Mouse (Mus musculus) heart, embryonic 16.5 days (tissue): ENCODE results near the gene Rnf207. TPM values are rescaled to one million over a fixed set of nuclear protein-coding genes. Genes with fewer than 3 reads are reported as not detected.

Experiments used
- ATAC-seq: fragments of 200-750 bp; cut with Nextera tagmentation; replicated peaks from 2 replicates; pipeline ENCODE4 v1.8.0; 2017; ENCODE audit warnings: moderate number of reproducible peaks; ENCODE audit not compliant: insufficient read depth, low FRiP score; ENCODE audit errors: extremely low read depth
- H3K27ac ChIP-seq: fragments of 300-500 bp; sonication (generic); 2 replicates; pipeline ENCODE4 v1.5.1; 2014; ENCODE audit warnings: mild to moderate bottlenecking, low read length, control low read depth, moderate library complexity
- H3K27me3 ChIP-seq: fragments of 300-500 bp; sonication (generic); 2 replicates; pipeline ENCODE4 v1.6.1; 2014; ENCODE audit warnings: low read length, mixed read lengths; ENCODE audit not compliant: control insufficient read depth, insufficient read depth
- H3K36me3 ChIP-seq: fragments of 300-500 bp; sonication (generic); 2 replicates; pipeline ENCODE4 v1.6.1; 2014; ENCODE audit not compliant: control insufficient read depth, insufficient read depth
- H3K4me1 ChIP-seq: fragments of 300-500 bp; sonication (generic); 2 replicates; pipeline ENCODE4 v1.6.1; 2014; ENCODE audit warnings: low read length, mixed read lengths; ENCODE audit not compliant: control insufficient read depth, insufficient read depth
- H3K4me2 ChIP-seq: fragments of 300-500 bp; sonication (generic); 2 replicates; pipeline ENCODE4 v1.6.1; 2014; ENCODE audit warnings: low read depth, mild to moderate bottlenecking, control low read depth, low read length
- H3K4me3 ChIP-seq: fragments of 300-500 bp; sonication (generic); 2 replicates; pipeline ENCODE4 v1.5.1; 2014; ENCODE audit warnings: mild to moderate bottlenecking, control low read depth, low read length
- H3K9ac ChIP-seq: fragments of 300-500 bp; sonication (generic); 2 replicates; pipeline ENCODE4 v1.6.1; 2014; ENCODE audit warnings: low read length, control low read depth
- H3K9me3 ChIP-seq: fragments of 300-500 bp; sonication (generic); replicated peaks from 2 replicates; pipeline ENCODE4 v1.6.1; 2016; ENCODE audit warnings: low read length; ENCODE audit not compliant: control insufficient read depth
- WGBS: fragments of 180-500 bp; shearing (Covaris S2); extraction: QIAGEN DNeasy Blood & Tissue Kit; methylation state at CpG from one replicate; pipeline ENCODE4 v1.1.7; 2014; 5-methylcytosine and 5-hydroxymethylcytosine counted together
- polyA plus RNA-seq: library from polyadenylated mRNA; unstranded; fragments of >200 nt; fragmentation: Nextera tagmentation; extraction: Ambion mirVana; gene quantifications from 2 replicates; pipeline ENCODE4 v1.2.1, GENCODE M21; 2015

Rnf207 gene
- polyA plus RNA-seq, 1 experiment from 2014 or later: 122 TPM

DNA sequence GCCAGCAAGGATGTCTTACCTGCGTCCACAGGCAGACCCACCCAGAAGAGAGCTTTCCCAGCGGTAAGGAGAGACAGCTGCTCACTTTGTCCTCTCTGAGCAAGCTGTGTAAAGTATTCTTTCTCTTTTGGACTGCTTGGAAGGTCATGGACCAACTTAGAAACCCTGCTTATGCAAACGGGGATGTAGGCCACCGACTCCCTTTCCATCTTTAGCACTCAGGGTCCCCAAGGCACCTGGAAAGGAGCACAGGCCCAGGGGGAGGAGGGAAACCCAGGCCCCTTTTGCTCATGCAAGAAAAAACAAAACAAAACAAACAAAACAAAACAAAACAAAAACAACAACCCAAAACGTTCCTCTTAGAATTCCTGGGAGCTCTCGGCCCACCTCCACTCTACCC, 27.2 kb downstream of the Rnf207 start, which contains the start of gene Hes3:
Hes3 (minus strand) TSS at position 101 of the 400 bp plus-strand sequence.
- peak within 1 kb of the TSS; percentile 34 for H3K4me2 ChIP-seq
- H3K9me3 ChIP-seq: no peaks in the 10 kb centered on the region
- peaks cover 59% of the 10 kb centered on the region for H3K27me3 ChIP-seq
- no peak within 1 kb of the TSS for H3K9ac ChIP-seq
- 32% methylated on average over 6 of the region's 6 CpGs for WGBS
- H3K27ac ChIP-seq: no peak within 1 kb of the TSS
- H3K4me1 ChIP-seq: peaks cover 15% of the 10 kb centered on the region
- ATAC-seq: no peak
- peak within 1 kb of the TSS; percentile 27 for H3K4me3 ChIP-seq
- no peaks in the 10 kb centered on the region for H3K36me3 ChIP-seq

DNA sequence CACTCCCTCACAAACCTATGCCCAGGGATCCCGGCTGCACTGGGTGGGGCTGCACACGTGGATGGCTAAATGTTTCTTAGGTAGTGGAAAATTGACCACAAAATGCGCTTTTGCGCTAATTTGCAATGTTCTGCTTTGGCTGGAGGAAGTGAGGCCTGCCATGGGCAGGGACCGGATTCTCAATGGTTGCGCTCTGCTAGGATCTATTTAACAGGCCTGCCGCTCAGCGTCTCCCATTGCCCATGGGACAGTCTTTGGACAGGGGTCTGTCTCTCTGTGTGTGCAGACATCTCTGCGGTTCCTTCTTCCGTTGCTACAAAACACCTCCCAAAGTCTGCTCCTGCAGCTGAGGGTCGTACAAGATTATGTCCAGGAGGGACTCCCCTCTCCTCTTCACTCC, 27.8 kb downstream of the Rnf207 start:
- H3K9ac ChIP-seq: no peak overlapping the region
- H3K4me3 ChIP-seq: no peak overlapping the region
- no peak overlapping the region for H3K4me2 ChIP-seq
- peaks cover 17% of the 10 kb centered on the region for H3K4me1 ChIP-seq
- peaks cover 64% of the 10 kb centered on the region for H3K27me3 ChIP-seq
- 26% methylated on average over 11 of the region's 11 CpGs for WGBS
- no peak overlapping the region for H3K27ac ChIP-seq
- no peaks in the 10 kb centered on the region for H3K36me3 ChIP-seq
- H3K9me3 ChIP-seq: no peaks in the 10 kb centered on the region
- no peak for ATAC-seq

DNA sequence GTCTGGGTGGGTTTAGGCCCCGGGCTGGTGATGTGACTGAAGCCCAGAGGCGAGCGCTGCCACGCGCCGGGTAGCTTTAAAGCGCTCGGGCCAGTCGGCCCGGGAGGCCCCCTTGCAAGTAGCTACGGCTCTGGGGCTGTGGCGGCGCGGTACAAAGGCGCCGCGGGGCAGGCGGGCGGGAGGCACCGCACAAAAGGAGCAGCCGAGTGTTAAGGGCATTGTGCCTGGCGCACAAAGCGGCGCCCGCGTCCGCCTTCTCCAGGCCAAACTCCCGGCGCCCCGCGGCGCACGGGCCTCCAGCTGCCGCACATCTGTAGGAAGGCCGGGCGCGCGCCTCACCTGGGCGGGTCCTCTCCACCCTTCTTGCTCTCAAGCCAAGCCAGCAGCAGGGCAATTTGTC, 28.4 kb downstream of the Rnf207 start:
- under 1% methylated on average over 39 of the region's 39 CpGs for WGBS

DNA sequence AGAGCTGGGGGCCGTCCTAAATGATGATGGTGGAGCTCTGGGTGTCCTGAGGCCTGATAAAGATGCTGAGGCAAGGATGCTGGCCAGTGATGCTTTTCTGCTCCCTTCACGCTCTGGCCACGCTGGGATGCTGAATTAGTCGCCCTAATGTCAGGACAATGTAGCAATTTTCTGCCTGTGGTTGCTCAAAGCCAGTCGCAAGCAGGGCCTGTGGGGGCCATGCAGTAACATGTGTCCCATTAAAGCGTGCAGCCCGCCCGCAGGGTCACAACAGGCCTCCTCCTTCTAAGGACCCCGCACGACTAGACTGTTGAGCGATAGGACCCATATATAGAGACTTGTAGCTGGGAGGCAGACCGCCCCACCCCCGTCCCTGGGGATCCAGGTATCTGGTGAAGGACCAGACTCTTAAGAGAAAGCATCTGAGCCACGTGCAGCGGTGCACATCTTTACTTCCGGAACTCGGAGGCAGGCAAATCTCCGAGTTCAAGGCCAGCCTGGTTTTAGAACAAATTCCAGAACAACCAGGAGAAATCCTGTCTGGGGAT, 30.3 kb downstream of the Rnf207 start:
- WGBS: 58% methylated on average over 18 of the region's 18 CpGs
- H3K27ac ChIP-seq: no peak overlapping the region
- ATAC-seq: no peak

More for the DNA sequence above, 28.4 kb downstream of the Rnf207 start:
- Histone ChIP-seq H3K4me1 (peaks cover 15% of the 10 kb centered on the region), H3K27me3 (peaks cover 69% of the 10 kb centered on the region), H3K36me3 (no peaks in the 10 kb centered on the region), H3K9me3 (no peaks in the 10 kb centered on the region), H3K9ac (no peak overlapping the region), H3K4me2 (peak overlapping the region; percentile 34), H3K4me3 (peak overlapping the region; percentile 27), H3K27ac (no peak overlapping the region)
- ATAC-seq: no peak

DNA sequence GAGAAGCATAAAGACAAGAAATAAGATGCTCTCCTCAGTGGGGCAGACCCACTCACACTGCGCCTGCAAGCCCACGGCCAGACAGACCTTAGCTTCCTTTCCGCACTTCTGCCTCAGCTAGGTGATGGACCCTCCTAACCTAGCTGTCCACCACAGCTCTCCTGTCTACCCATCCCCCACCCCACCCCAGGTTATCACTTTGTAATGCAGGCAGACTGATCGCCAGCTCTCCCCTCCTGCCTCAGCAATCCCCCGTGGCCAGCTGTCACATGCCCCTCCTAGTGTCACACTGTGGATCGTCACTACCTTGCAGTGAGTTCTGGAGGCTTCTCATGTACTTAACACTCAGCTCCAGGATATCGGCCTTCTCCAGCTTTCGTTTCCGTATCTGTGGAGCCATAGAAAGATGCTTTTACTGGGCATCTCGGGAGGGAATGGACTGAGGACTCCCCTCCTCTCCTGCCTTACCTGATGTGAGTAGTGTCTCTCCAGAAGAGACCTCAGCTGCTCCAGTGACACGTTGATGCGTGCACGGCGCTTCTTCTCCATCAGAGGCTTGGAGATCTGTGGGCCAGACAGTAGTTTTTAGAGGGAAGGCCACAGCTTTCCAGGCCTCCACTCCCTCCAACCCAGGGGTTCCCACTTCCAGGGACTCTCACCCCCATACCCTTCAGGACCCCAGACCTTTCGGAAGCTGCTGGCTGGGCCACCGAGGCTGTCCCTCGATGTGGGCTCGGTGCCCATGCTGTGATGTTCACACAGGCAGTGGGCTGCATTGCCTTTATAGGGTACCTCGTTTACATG, 31.3 kb downstream of the Rnf207 start:
- Histone ChIP-seq H3K4me3 (no peak overlapping the region), H3K27ac (no peak overlapping the region), H3K27me3 (peaks cover 82% of the 10 kb centered on the region), H3K36me3 (no peaks in the 10 kb centered on the region), H3K4me1 (peaks cover 17% of the 10 kb centered on the region), H3K9ac (no peak overlapping the region), H3K9me3 (no peaks in the 10 kb centered on the region), H3K4me2 (no peak overlapping the region)
- 20% methylated on average over 19 of the region's 19 CpGs for WGBS
- no peak for ATAC-seq

More for the DNA sequence above, 30.3 kb downstream of the Rnf207 start:
- H3K27me3 ChIP-seq: peaks cover 82% of the 10 kb centered on the region
- H3K9ac ChIP-seq: no peak overlapping the region
- H3K9me3 ChIP-seq: no peaks in the 10 kb centered on the region
- peaks cover 10% of the 10 kb centered on the region for H3K4me1 ChIP-seq
- no peak overlapping the region for H3K4me3 ChIP-seq
- H3K4me2 ChIP-seq: no peak overlapping the region
- no peaks in the 10 kb centered on the region for H3K36me3 ChIP-seq

DNA sequence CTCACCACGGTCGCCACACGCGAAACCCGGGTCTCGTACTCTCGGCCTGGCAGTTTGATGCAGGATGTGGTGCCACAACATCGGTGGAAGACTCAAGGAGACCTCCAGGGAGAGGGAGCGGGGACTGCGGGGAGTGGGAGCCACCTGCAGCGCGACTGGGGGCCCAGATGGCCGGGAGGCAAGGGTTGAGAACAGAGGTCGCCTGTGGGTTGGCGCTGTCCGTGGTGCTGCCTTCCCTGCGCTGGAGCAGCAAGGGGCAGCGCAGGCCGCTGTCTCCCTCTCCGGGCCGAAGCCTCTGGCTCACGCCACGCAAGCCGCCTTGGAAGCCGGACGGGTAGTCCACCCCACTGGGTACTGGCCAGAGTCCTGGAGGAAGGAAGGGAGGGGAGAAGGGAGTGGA, 31.9 kb downstream of the Rnf207 start:
- WGBS: 7% methylated on average over 26 of the region's 26 CpGs

DNA sequence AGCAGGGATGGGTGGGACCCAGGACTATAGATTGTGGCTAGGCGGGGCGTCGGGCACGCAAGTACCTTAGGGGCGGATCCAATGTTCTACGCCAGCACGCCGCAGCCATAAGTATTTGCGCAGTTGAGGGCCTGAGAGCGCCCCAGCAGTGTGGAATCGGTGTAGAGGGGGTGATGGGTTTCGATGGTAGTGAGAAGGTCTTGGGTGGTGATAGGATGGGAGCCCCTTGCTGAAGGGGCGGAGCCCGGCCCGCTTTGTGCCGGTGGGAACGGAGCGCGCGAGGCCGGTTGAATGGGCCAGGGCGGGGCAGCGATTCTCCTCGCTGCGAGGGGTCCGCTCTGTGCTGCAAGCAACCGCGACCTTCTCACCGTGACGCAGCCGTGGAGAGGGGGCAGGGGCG, 32.6 kb downstream of the Rnf207 start:
- Histone ChIP-seq H3K4me2 (peak overlapping the region; percentile 16; the same call in 1 of the 2 replicates), H3K9ac (no peak overlapping the region), H3K36me3 (no peaks in the 10 kb centered on the region), H3K27ac (no peak overlapping the region), H3K9me3 (no peaks in the 10 kb centered on the region), H3K4me3 (no peak overlapping the region), H3K4me1 (peaks cover 17% of the 10 kb centered on the region), H3K27me3 (peaks cover 83% of the 10 kb centered on the region)
- WGBS: 4% methylated on average over 32 of the region's 32 CpGs
- no peak for ATAC-seq

More for the DNA sequence above, 31.9 kb downstream of the Rnf207 start:
- no peak overlapping the region for H3K27ac ChIP-seq
- ATAC-seq: no peak
- no peak overlapping the region for H3K9ac ChIP-seq
- no peaks in the 10 kb centered on the region for H3K9me3 ChIP-seq
- H3K4me1 ChIP-seq: peaks cover 17% of the 10 kb centered on the region
- no peak overlapping the region for H3K4me2 ChIP-seq
- no peak overlapping the region for H3K4me3 ChIP-seq
- peaks cover 83% of the 10 kb centered on the region for H3K27me3 ChIP-seq
- H3K36me3 ChIP-seq: no peaks in the 10 kb centered on the region

DNA sequence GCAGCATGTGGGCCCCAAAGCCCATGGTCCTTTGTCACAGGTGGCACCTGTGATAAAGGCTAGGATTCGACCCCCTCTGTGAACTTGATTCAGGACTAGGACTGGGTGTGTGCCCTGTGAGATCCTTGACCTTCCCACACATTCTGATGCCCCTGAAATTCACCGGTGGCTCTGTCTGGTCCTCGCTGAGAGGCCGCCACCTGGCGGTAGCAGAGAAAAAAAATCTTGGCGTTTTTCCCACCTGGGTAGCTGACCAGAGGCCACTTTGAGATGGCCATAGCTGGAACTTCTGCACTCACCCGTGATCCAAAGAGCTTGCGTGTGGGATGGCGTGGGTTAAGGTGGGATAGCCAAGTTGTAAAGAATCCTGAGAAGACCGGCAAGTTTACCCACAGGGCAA, 33.3 kb downstream of the Rnf207 start:
- Histone ChIP-seq H3K27ac (no peak overlapping the region), H3K27me3 (peaks cover 79% of the 10 kb centered on the region), H3K36me3 (no peaks in the 10 kb centered on the region), H3K9me3 (no peaks in the 10 kb centered on the region), H3K9ac (no peak overlapping the region), H3K4me3 (no peak overlapping the region), H3K4me1 (peaks cover 15% of the 10 kb centered on the region), H3K4me2 (no peak overlapping the region)
- ATAC-seq: 0 out of 2 replicates have a peak, but pooled peaks have one; percentile 23
- 2% methylated on average over 10 of the region's 10 CpGs for WGBS
